Mouse (Mus musculus) testis, adult 2 months (tissue): Measurements from ENCODE around the gene Foxj3. TPM values are rescaled to one million over a fixed set of nuclear protein-coding genes. Genes with fewer than 3 reads are reported as not detected.

Experiments
- H3K27ac ChIP-seq: fragments of 200-500 bp; 2 replicates; pipeline ENCODE4 v1.5.1; 2012; ENCODE audit warnings: low read depth, low read length; ENCODE audit not compliant: control insufficient read depth, insufficient read depth
- H3K27me3 ChIP-seq: fragments of 200-500 bp; 2 replicates; pipeline ENCODE4 v1.6.1; 2012; ENCODE audit warnings: mild to moderate bottlenecking, low read length, moderate library complexity; ENCODE audit not compliant: control insufficient read depth, insufficient read depth
- H3K36me3 ChIP-seq: fragments of 200-500 bp; 2 replicates; pipeline ENCODE4 v1.6.1; 2012; ENCODE audit warnings: mild to moderate bottlenecking, low read length; ENCODE audit not compliant: control insufficient read depth, insufficient read depth
- H3K4me1 ChIP-seq: fragments of 200-500 bp; 2 replicates; pipeline ENCODE4 v1.6.1; 2012; ENCODE audit warnings: low read length; ENCODE audit not compliant: control insufficient read depth, insufficient read depth
- H3K4me3 ChIP-seq: fragments of 200-500 bp; 2 replicates; pipeline ENCODE4 v1.5.1; 2012; ENCODE audit warnings: low read depth, mild to moderate bottlenecking, low read length, moderate library complexity, mixed read lengths; ENCODE audit not compliant: control insufficient read depth
- CTCF ChIP-seq: fragments of 200-500 bp; IDR thresholded peaks from 2 replicates; pipeline ENCODE4 v1.5.1; 2012; ENCODE audit warnings: low read depth, mild to moderate bottlenecking, inconsistent platforms, low read length, moderate library complexity; ENCODE audit not compliant: control insufficient read depth, insufficient read depth, insufficient replicate concordance
- POLR2A ChIP-seq: fragments of 200-500 bp; IDR thresholded peaks from 2 replicates; pipeline ENCODE4 v1.6.1; 2012; ENCODE audit warnings: low read depth, mild to moderate bottlenecking, inconsistent platforms, low read length, moderate library complexity; ENCODE audit not compliant: control insufficient read depth
- polyA plus RNA-seq: library from polyadenylated mRNA; depleted of rRNA; stranded (reverse); fragments of >200 nt; gene quantifications from 2 replicates; pipeline ENCODE4 v1.2.3, GENCODE M21; 2012; rRNA removed

Foxj3 gene
- polyA plus RNA-seq, 1 experiment: 8.8 TPM

GRCm38 (mm10) chr4:119668596-119668995 lies 131.8 kb downstream of the Foxj3 start:
- no peak overlapping the region for H3K27ac ChIP-seq
- H3K27me3 ChIP-seq: no peaks in the 10 kb centered on the region
- TF ChIP-seq CTCF (no peak), POLR2A (no peak)
- H3K4me3 ChIP-seq: no peak overlapping the region
- H3K4me1 ChIP-seq: no peaks in the 10 kb centered on the region
- H3K36me3 ChIP-seq: no peaks in the 10 kb centered on the region

GRCm38 (mm10) chr4:119669356-119670209 lies 132.8 kb downstream of the Foxj3 start:
- Histone ChIP-seq H3K27ac (no peak overlapping the region), H3K4me1 (no peaks in the 10 kb centered on the region), H3K36me3 (no peaks in the 10 kb centered on the region), H3K27me3 (no peaks in the 10 kb centered on the region), H3K4me3 (no peak overlapping the region)
- TF ChIP-seq POLR2A: no peak
- TF ChIP-seq CTCF: no peak

GRCm38 (mm10) chr4:119670210-119670555 lies 133.4 kb downstream of the Foxj3 start:
- Histone ChIP-seq H3K4me1 (no peaks in the 10 kb centered on the region), H3K27me3 (no peaks in the 10 kb centered on the region), H3K36me3 (no peaks in the 10 kb centered on the region), H3K4me3 (no peak overlapping the region), H3K27ac (no peak overlapping the region)
- TF ChIP-seq CTCF (no peak), POLR2A (no peak)

- H3K36me3 ChIP-seq: no peaks in the 10 kb centered on the region
- H3K27me3 ChIP-seq: no peaks in the 10 kb centered on the region
- H3K4me1 ChIP-seq: no peaks in the 10 kb centered on the region
- no peak for TF ChIP-seq CTCF
- TF ChIP-seq POLR2A: no peak
- H3K27ac ChIP-seq: no peak overlapping the region
- no peak overlapping the region for H3K4me3 ChIP-seq
Measured at GRCm38 (mm10) chr4:119670736-119671135, 133.9 kb downstream of the Foxj3 start.

GRCm38 (mm10) chr4:119671164-119671563 lies 134.4 kb downstream of the Foxj3 start:
- Histone ChIP-seq H3K4me1 (no peaks in the 10 kb centered on the region), H3K27ac (no peak overlapping the region), H3K4me3 (no peak overlapping the region), H3K36me3 (no peaks in the 10 kb centered on the region), H3K27me3 (no peaks in the 10 kb centered on the region)
- TF ChIP-seq CTCF (no peak), POLR2A (no peak)

GRCm38 (mm10) chr4:119672685-119673084 lies 135.9 kb downstream of the Foxj3 start:
- Histone ChIP-seq H3K27me3 (no peaks in the 10 kb centered on the region), H3K4me3 (no peak overlapping the region), H3K27ac (no peak overlapping the region), H3K36me3 (no peaks in the 10 kb centered on the region), H3K4me1 (no peaks in the 10 kb centered on the region)
- TF ChIP-seq POLR2A (no peak), CTCF (no peak; the same call in 1 of the 2 replicates)

Other genes starting within 250 kb of the Foxj3 start
- gene Ybx1, start 242.4 kb upstream of the Foxj3 start, polyA plus RNA-seq: 821 and 914 TPM in 2 replicates
- gene Ppih, start 216.5 kb upstream of the Foxj3 start, polyA plus RNA-seq: 20.1 and 28.9 TPM in 2 replicates
- 182 and 206 TPM in 2 replicates for gene Ccdc30, start 121.5 kb upstream of the Foxj3 start, polyA plus RNA-seq
- 4.8 and 5.3 TPM in 2 replicates for gene Ppcs, start 114.6 kb upstream of the Foxj3 start, polyA plus RNA-seq
- gene Zmynd12, start 114.2 kb upstream of the Foxj3 start, polyA plus RNA-seq: 89.5 and 104 TPM in 2 replicates
- gene Rimkla, start 44.4 kb upstream of the Foxj3 start, polyA plus RNA-seq: 0.46 and 0.65 TPM in 2 replicates
- 10.3 and 12.0 TPM in 2 replicates for gene Frg2f1, start 2.5 kb downstream of the Foxj3 start, polyA plus RNA-seq
- 0.78 and 1.3 TPM in 2 replicates for gene Guca2a, start 100.7 kb downstream of the Foxj3 start, polyA plus RNA-seq
- gene Guca2b, start 122.0 kb downstream of the Foxj3 start, polyA plus RNA-seq: 0.48 and 3.0 TPM in 2 replicates
- 1.7 and 2.0 TPM in 2 replicates for gene Hivep3, start 196.8 kb downstream of the Foxj3 start, polyA plus RNA-seq